Mouse (Mus musculus) liver, embryonic 15.5 days (tissue): ENCODE results near the gene Dynll1. TPM values are rescaled to one million over a fixed set of nuclear protein-coding genes. Genes with fewer than 3 reads are reported as not detected.
"Not testable (repeated sequence)": the region's sequence is repeated elsewhere in the genome, so short reads cannot be mapped to it uniquely, and the experiment has no call there.

Experiments used
- ATAC-seq: fragments of 200-750 bp; cut with Nextera tagmentation; 2 replicates; pipeline ENCODE4 v1.8.0; 2017; ENCODE audit warnings: moderate number of reproducible peaks, mild to moderate bottlenecking, moderate library complexity; ENCODE audit not compliant: insufficient read depth
- H3K27ac ChIP-seq: fragments of 300-500 bp; sonication (generic); replicated peaks from 2 replicates; pipeline ENCODE4 v1.5.1; 2015; ENCODE audit warnings: mild to moderate bottlenecking, inconsistent platforms
- H3K27me3 ChIP-seq: fragments of 300-500 bp; sonication (generic); 2 replicates; pipeline ENCODE4 v1.6.1; 2015; ENCODE audit warnings: mild to moderate bottlenecking, inconsistent platforms
- H3K36me3 ChIP-seq: fragments of 300-500 bp; sonication (generic); replicated peaks from 2 replicates; pipeline ENCODE4 v1.6.1; 2015; ENCODE audit warnings: moderate library complexity, mild to moderate bottlenecking, inconsistent platforms
- H3K4me1 ChIP-seq: fragments of 300-500 bp; sonication (generic); replicated peaks from 2 replicates; pipeline ENCODE4 v1.6.1; 2015; ENCODE audit warnings: inconsistent platforms
- H3K4me2 ChIP-seq: fragments of 300-500 bp; sonication (generic); 2 replicates; pipeline ENCODE4 v1.6.1; 2015; ENCODE audit warnings: moderate library complexity, mild to moderate bottlenecking, inconsistent platforms
- H3K4me3 ChIP-seq: fragments of 300-500 bp; sonication (generic); replicated peaks from 2 replicates; pipeline ENCODE4 v1.5.1; 2015; ENCODE audit warnings: mild to moderate bottlenecking, inconsistent platforms
- H3K9ac ChIP-seq: fragments of 300-500 bp; sonication (generic); 2 replicates; pipeline ENCODE4 v1.6.1; 2015; ENCODE audit warnings: moderate library complexity, mild to moderate bottlenecking, inconsistent platforms
- H3K9me3 ChIP-seq: fragments of 300-500 bp; sonication (generic); replicated peaks from 2 replicates; pipeline ENCODE4 v1.6.1; 2016; ENCODE audit warnings: inconsistent platforms
- whole genome bisulfite sequencing: fragments of 180-500 bp; shearing (Covaris S2); methylation state at CpG from one replicate; pipeline ENCODE4 v1.1.7; 2015; ENCODE audit warnings: mixed read lengths; ENCODE audit not compliant: insufficient replicate concordance; 5-methylcytosine and 5-hydroxymethylcytosine counted together
- polyA plus RNA-seq: library from polyadenylated mRNA; unstranded; fragments of >200 nt; fragmentation: Nextera tagmentation; extraction: Ambion mirVana; gene quantifications from 2 replicates; pipeline ENCODE4 v1.2.1, GENCODE M21; 2015

The Dynll1 gene
- polyA plus RNA-seq, 1 experiment from 2014 or later: 554 TPM

DNA sequence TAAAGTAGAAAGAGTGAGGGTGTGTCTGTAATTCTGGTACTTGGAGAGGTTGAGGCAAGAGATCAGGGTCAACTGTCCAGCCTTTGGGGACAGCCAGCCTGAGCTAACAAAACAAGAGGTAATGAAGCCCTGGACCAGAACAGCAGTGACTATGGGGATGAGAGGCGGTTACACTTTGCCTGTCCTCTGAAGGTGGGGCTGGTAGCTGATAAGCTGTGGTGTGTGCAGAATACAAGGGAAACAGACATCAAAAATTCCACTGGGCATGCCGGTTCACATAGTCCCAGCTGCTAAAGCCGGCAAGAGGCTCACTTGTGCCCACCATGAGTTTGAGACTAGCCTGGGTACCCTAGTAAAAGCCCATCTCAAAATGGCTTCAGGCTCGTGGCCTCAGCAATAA, 11.6 kb upstream of the Dynll1 start:
- H3K9ac ChIP-seq: peak overlapping the region; percentile 28; the same call in 1 of the 2 replicates
- H3K9me3 ChIP-seq: no peaks in the 10 kb centered on the region
- no peaks in the 10 kb centered on the region for H3K36me3 ChIP-seq
- H3K4me3 ChIP-seq: peak overlapping the region; percentile 18; the same call in 1 of the 2 replicates
- WGBS: 33% methylated on average over 4 of the region's 4 CpGs
- H3K4me1 ChIP-seq: peaks cover 34% of the 10 kb centered on the region
- peak overlapping the region; percentile 86 for H3K27ac ChIP-seq
- peak; percentile 83 for ATAC-seq
- H3K4me2 ChIP-seq: peak overlapping the region; percentile 68
- H3K27me3 ChIP-seq: peaks cover 10% of the 10 kb centered on the region; the same call in 1 of the 2 replicates

GRCm38 (mm10) chr5:115302190-115302589, 1.4 kb upstream of the Dynll1 start:
- Histone ChIP-seq H3K4me2 (peak overlapping the region; percentile 98), H3K36me3 (peaks cover 21% of the 10 kb centered on the region), H3K27ac (0 out of 2 replicates have a peak overlapping the region, but pooled peaks have one; percentile 85), H3K4me3 (peak overlapping the region; percentile 95), H3K9ac (peak overlapping the region; percentile 70; the same call in 1 of the 2 replicates), H3K4me1 (peaks cover 41% of the 10 kb centered on the region)
- H3K9me3 ChIP-seq, H3K27me3 ChIP-seq, ATAC-seq: not testable (repeated sequence)
- WGBS: 56% methylated on average over 6 of the region's 7 CpGs

DNA sequence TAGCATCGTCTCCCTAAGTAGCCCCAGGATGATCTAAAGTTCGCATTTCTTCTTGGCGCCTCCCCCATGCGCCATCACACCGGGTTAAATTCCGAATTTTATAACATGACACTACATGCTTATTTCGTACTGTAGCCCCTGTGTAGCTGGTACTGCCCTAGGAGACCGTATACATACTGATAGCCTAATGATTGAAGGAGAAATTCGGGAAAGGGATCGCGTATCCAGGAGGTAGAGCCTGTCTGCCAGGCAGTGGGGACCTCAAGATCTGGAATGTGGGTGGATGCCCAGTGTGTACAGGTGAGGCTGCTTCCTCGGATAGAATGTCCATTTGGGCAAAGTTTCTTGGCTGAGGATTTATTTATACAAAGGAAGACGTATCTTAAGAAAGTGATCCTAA, 816 bp upstream of the Dynll1 start:
- H3K27me3 ChIP-seq: no peaks in the 10 kb centered on the region
- 32% methylated on average over 13 of the region's 13 CpGs for WGBS
- no peak; the same call in 1 of the 2 replicates for ATAC-seq
- H3K9ac ChIP-seq: peak overlapping the region; percentile 70
- peak overlapping the region; percentile 85 for H3K27ac ChIP-seq
- no peaks in the 10 kb centered on the region for H3K9me3 ChIP-seq
- peak overlapping the region; percentile 95 for H3K4me3 ChIP-seq
- H3K4me1 ChIP-seq: peaks cover 47% of the 10 kb centered on the region
- H3K4me2 ChIP-seq: peak overlapping the region; percentile 98
- H3K36me3 ChIP-seq: peaks cover 27% of the 10 kb centered on the region

DNA sequence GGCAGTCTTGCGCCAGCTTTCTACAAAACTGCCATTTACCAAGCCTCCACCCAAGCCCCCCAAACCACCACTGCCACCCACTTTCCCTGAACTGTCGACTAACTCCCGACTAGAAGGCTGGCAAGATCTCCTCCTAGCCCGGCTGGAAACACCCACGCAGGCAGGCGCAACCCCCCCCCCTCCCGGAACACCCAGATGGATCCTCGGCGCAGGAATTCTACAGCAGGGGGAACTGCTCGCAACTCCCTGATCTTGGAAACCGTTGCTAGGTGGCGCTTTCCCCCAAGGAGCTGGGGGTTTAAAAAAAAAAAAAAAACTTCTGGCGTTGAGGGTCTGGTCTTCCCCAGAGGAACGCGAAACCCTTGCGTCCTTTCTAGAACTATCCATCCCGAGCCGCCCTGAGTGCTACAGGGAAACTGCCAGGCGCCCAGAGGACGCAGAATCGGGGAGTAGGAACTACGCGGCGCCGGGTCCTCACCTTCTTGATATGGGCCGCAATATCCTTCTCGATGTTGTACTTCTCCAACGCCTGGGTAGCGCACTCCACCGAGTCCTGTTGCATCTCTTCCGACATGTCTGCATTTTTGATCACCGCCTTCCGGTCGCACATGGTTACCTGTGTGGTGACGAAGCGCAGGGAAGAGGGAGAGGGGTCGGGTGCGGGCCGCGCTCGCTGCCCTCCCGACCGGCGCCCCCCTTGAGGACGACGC, 609 bp downstream of the Dynll1 start:
- Histone ChIP-seq H3K9me3 (no peaks in the 10 kb centered on the region), H3K9ac (peak overlapping the region; percentile 93), H3K36me3 (peaks cover 41% of the 10 kb centered on the region), H3K4me1 (peaks cover 59% of the 10 kb centered on the region), H3K4me3 (peak overlapping the region; percentile 95), H3K27me3 (no peaks in the 10 kb centered on the region), H3K4me2 (peak overlapping the region; percentile 98), H3K27ac (peak overlapping the region; percentile 94)
- under 1% methylated on average over 45 of the region's 46 CpGs for WGBS
- ATAC-seq: peak; percentile 8

DNA sequence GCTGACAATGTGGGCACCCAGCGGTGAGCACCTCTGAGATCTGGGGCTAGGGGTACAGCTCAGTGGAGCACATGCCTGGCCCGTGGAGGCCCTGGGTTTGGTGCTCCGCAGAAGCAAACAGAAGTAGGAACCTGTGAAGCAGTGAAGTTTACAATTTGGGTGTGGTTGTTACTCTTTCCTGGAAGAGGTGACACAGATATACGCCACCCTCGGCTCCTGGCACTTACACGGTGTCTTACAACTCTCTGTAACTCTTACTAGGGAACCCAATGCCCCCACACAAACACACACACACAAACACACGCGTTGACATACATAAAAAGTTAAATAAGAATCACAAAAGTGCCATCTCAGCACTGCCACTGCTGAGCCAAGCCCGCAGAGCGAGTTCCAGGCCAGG, 4.5 kb downstream of the Dynll1 start:
- Histone ChIP-seq H3K36me3 (peaks cover 71% of the 10 kb centered on the region), H3K27me3 (no peaks in the 10 kb centered on the region), H3K27ac (peak overlapping the region; percentile 79), H3K9me3 (no peaks in the 10 kb centered on the region), H3K4me1 (peaks cover 45% of the 10 kb centered on the region), H3K4me2 (peak overlapping the region; percentile 41), H3K4me3 (no peak overlapping the region), H3K9ac (no peak overlapping the region)
- WGBS: 57% methylated on average over 10 of the region's 10 CpGs
- no peak for ATAC-seq

- H3K27ac ChIP-seq: no peak overlapping the region
- peaks cover 87% of the 10 kb centered on the region for H3K36me3 ChIP-seq
- no peaks in the 10 kb centered on the region for H3K9me3 ChIP-seq
- ATAC-seq: no peak
- H3K27me3 ChIP-seq: no peaks in the 10 kb centered on the region
- H3K4me2 ChIP-seq: no peak overlapping the region
- WGBS: 82% methylated on average over 8 of the region's 8 CpGs
- H3K4me1 ChIP-seq: peaks cover 34% of the 10 kb centered on the region
- H3K9ac ChIP-seq: no peak overlapping the region
- H3K4me3 ChIP-seq: no peak overlapping the region
Observed at GRCm38 (mm10) chr5:115294173-115294572, 6.6 kb downstream of the Dynll1 start.

DNA sequence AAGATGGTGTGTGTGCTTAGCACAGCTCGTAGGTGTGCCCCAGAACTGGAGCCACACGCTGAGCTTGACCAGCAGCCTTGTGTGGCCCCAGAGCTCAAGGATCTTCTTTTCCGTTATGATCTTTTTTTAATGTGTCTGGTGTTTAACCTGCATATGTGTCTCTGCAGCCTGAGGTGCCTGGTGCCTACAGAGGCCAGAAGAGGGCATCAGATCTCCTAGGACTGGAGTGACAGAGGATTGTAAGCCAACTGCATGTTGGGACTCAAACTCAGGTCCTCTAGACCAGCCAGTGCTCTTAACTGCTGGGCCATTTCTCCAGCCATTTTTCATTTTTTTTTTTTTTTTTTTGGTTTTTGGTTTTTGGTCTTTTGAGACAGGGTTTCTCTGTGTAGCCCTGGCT, 16.1 kb downstream of the Dynll1 start:
- Histone ChIP-seq H3K27me3 (no peaks in the 10 kb centered on the region), H3K27ac (no peak overlapping the region), H3K9ac (no peak overlapping the region), H3K36me3 (peaks cover 51% of the 10 kb centered on the region), H3K4me2 (no peak overlapping the region), H3K4me1 (peaks cover 29% of the 10 kb centered on the region), H3K4me3 (no peak overlapping the region), H3K9me3 (no peaks in the 10 kb centered on the region)
- ATAC-seq: 0 out of 2 replicates have a peak, but pooled peaks have one; percentile 16
- WGBS: 74% methylated on average over 3 of the region's 3 CpGs

- ATAC-seq: peak; percentile 35
- Histone ChIP-seq H3K27ac (peak overlapping the region; percentile 66), H3K9ac (peak overlapping the region; percentile 88), H3K4me2 (peak overlapping the region; percentile 93), H3K27me3 (no peaks in the 10 kb centered on the region), H3K36me3 (peaks cover 18% of the 10 kb centered on the region), H3K4me3 (peak overlapping the region; percentile 97), H3K9me3 (0 out of 2 replicates have a peak, but pooled peaks cover 2% of the 10 kb centered on the region), H3K4me1 (peaks cover 46% of the 10 kb centered on the region)
- WGBS: 3% methylated on average over 17 of the region's 17 CpGs
Observed at GRCm38 (mm10) chr5:115280050-115280687, 20.6 kb downstream of the Dynll1 start.

GRCm38 (mm10) chr5:115279226-115280049, 21.4 kb downstream of the Dynll1 start, which contains the start of gene Coq5:
Gene Coq5 (plus strand): TSS chr5:115279666.
- H3K27me3 ChIP-seq: no peaks in the 10 kb centered on the region
- 3% methylated on average over 45 of the region's 45 CpGs for WGBS
- peak; percentile 74 for ATAC-seq
- H3K4me1 ChIP-seq: peaks cover 51% of the 10 kb centered on the region
- H3K4me2 ChIP-seq: peak within 1 kb of the TSS; percentile 93
- H3K9me3 ChIP-seq: 0 out of 2 replicates have a peak, but pooled peaks cover 2% of the 10 kb centered on the region
- peaks cover 11% of the 10 kb centered on the region for H3K36me3 ChIP-seq
- H3K9ac ChIP-seq: peak within 1 kb of the TSS; percentile 88
- peak within 1 kb of the TSS; percentile 97 for H3K4me3 ChIP-seq
- H3K27ac ChIP-seq: peak within 1 kb of the TSS; percentile 66

- H3K4me2 ChIP-seq: no peak overlapping the region
- H3K9ac ChIP-seq: no peak overlapping the region
- H3K27ac ChIP-seq: 0 out of 2 replicates have a peak overlapping the region, but pooled peaks have one; percentile 33
- no peak overlapping the region for H3K4me3 ChIP-seq
- H3K36me3 ChIP-seq: peaks cover 5% of the 10 kb centered on the region
- 0 out of 2 replicates have a peak, but pooled peaks cover 2% of the 10 kb centered on the region for H3K9me3 ChIP-seq
- H3K4me1 ChIP-seq: peaks cover 51% of the 10 kb centered on the region
- H3K27me3 ChIP-seq: no peaks in the 10 kb centered on the region
- ATAC-seq: no peak
- WGBS: 54% methylated on average over 2 of the region's 2 CpGs
Observed at GRCm38 (mm10) chr5:115278785-115279184, 22.0 kb downstream of the Dynll1 start.
